Mouse (Mus musculus): Measurements from ENCODE around the gene Adgrl2. TPM values are rescaled to one million over a fixed set of nuclear protein-coding genes. Genes with fewer than 3 reads are reported as not detected.

Adgrl2 gene
- total and polyA plus RNA-seq, 3 experiments, result 0.34 to 6.6 (median 3.2) TPM

GRCm38 (mm10) chr3:148971893-148972596 is 18.3 kb downstream of the Adgrl2 start:
- Histone ChIP-seq H3K4me1 (ENCODE audit: control insufficient read depth in 1 of 2, insufficient read depth in 2 of 2) (no peaks in the 10 kb centered on the region), H3K79me2 (replicated peaks; ENCODE audit: control insufficient read depth, extremely low read depth, insufficient read depth, poor library complexity, severe bottlenecking) (no peaks in the 10 kb centered on the region), H3K4me3 (replicated peaks in 1 of 3; ENCODE audit: low read depth in 2 of 3, low read length in 2 of 3, poor library complexity in 1 of 3) (no peak overlapping the region), H3K27me3 (replicated peaks) (no peaks in the 10 kb centered on the region), H3K36me3 (replicated peaks in 1 of 2; ENCODE audit: control insufficient read depth in 1 of 2, insufficient read depth in 1 of 2, low read length in 1 of 2) (no peaks in the 10 kb centered on the region), H3K27ac (ENCODE audit: insufficient read depth, low read depth) (no peak overlapping the region), H3K4me2 (ENCODE audit: insufficient read depth, low read depth, poor library complexity, severe bottlenecking) (no peak overlapping the region), H3K9me3 (replicated peaks; ENCODE audit: low read length) (no peaks in the 10 kb centered on the region), H3K9ac (ENCODE audit: insufficient read depth, low read depth) (no peak overlapping the region)
- TF ChIP-seq MAX (IDR thresholded peaks at IDR 0.05; ENCODE audit: low read length) (no peak), KAT2A (IDR thresholded peaks at IDR 0.05; ENCODE audit: insufficient replicate concordance, low read length) (no peak), USF2 (conservative IDR thresholded peaks at IDR 0.05; ENCODE audit: low read depth, low read length) (no peak), MXI1 (IDR thresholded peaks at IDR 0.05; ENCODE audit: low read depth, low read length) (no peak), E2F4 (IDR thresholded peaks at IDR 0.05; ENCODE audit: insufficient replicate concordance, low read depth, low read length) (no peak), ZMIZ1 (IDR thresholded peaks at IDR 0.05; ENCODE audit: low read depth, low read length) (no peak), POLR2AphosphoS2 (IDR thresholded peaks at IDR 0.05; ENCODE audit: low read depth, low read length) (no peak), JUND (conservative IDR thresholded peaks at IDR 0.05; ENCODE audit: low read depth, low read length) (no peak), SIN3A (IDR thresholded peaks at IDR 0.05; ENCODE audit: low read length) (no peak), CHD2 (IDR thresholded peaks at IDR 0.05; ENCODE audit: low read length) (no peak), JUN (IDR thresholded peaks at IDR 0.05; ENCODE audit: insufficient read depth, low read depth, low read length) (no peak), NRF1 (IDR thresholded peaks at IDR 0.05; ENCODE audit: low read depth, low read length) (no peak), MAFK (IDR thresholded peaks at IDR 0.05; ENCODE audit: insufficient replicate concordance, low read length) (no peak), BHLHE40 (IDR thresholded peaks at IDR 0.05; ENCODE audit: low read depth, low read length) (no peak)
- in situ Hi-C loops (cut with MboI; ENCODE audit: low pct_ligation_motif_present, low pct_unique_long_range_greater_than_20kb, low sequenced_read_pairs) (no loop called here), dilution Hi-C loops (cut with MboI; ENCODE audit: extremely low pct_ligation_motif_present, extremely low pct_unique_long_range_greater_than_20kb, low sequenced_read_pairs) (no loop called here)
- no peak for DNase-seq (ENCODE audit: extremely low read depth)

- H3K9ac ChIP-seq (ENCODE audit: insufficient read depth, low read depth), result no peak overlapping the region
- no peaks in the 10 kb centered on the region for H3K27me3 ChIP-seq (replicated peaks)
- no peaks in the 10 kb centered on the region for H3K79me2 ChIP-seq (replicated peaks; ENCODE audit: control insufficient read depth, extremely low read depth, insufficient read depth, poor library complexity, severe bottlenecking)
- no peak for DNase-seq (ENCODE audit: extremely low read depth)
- no peak for TF ChIP-seq JUND (conservative IDR thresholded peaks at IDR 0.05; ENCODE audit: low read depth, low read length)
- TF ChIP-seq MAX (IDR thresholded peaks at IDR 0.05; ENCODE audit: low read length), result no peak
- TF ChIP-seq E2F4 (IDR thresholded peaks at IDR 0.05; ENCODE audit: insufficient replicate concordance, low read depth, low read length), result no peak
- no peak for TF ChIP-seq SMC3 (IDR thresholded peaks at IDR 0.05; ENCODE audit: low read depth, low read length)
- TF ChIP-seq ZKSCAN1 (IDR thresholded peaks at IDR 0.05; ENCODE audit: borderline replicate concordance, low read depth, low read length), result no peak
- no peak for TF ChIP-seq MAZ (IDR thresholded peaks at IDR 0.05; ENCODE audit: low read depth, low read length)
- TF ChIP-seq POLR2AphosphoS2 (IDR thresholded peaks at IDR 0.05; ENCODE audit: low read depth, low read length), result no peak
- no peak for TF ChIP-seq MAFK (IDR thresholded peaks at IDR 0.05; ENCODE audit: insufficient replicate concordance, low read length)
- TF ChIP-seq GABPA (IDR thresholded peaks at IDR 0.05; ENCODE audit: insufficient replicate concordance, low read depth, low read length), result no peak
- TF ChIP-seq MEF2A (IDR thresholded peaks at IDR 0.05; ENCODE audit: borderline replicate concordance, low read depth, low read length), result no peak
- no peak for TF ChIP-seq ETS1 (conservative IDR thresholded peaks at IDR 0.05; ENCODE audit: low read depth, low read length)
- no peak for TF ChIP-seq NRF1 (IDR thresholded peaks at IDR 0.05; ENCODE audit: low read depth, low read length)
- no peak for TF ChIP-seq CHD2 (IDR thresholded peaks at IDR 0.05; ENCODE audit: low read length)
- H3K36me3 ChIP-seq (replicated peaks in 1 of 2; ENCODE audit: control insufficient read depth in 1 of 2, insufficient read depth in 1 of 2, low read length in 1 of 2), result no peaks in the 10 kb centered on the region
- dilution Hi-C loops (cut with MboI; ENCODE audit: extremely low pct_ligation_motif_present, extremely low pct_unique_long_range_greater_than_20kb, low sequenced_read_pairs), result no loop called here
- in situ Hi-C loops (cut with MboI; ENCODE audit: low pct_ligation_motif_present, low pct_unique_long_range_greater_than_20kb, low sequenced_read_pairs), result no loop called here
- no peaks in the 10 kb centered on the region for H3K9me3 ChIP-seq (replicated peaks; ENCODE audit: low read length)
- H3K27ac ChIP-seq (ENCODE audit: insufficient read depth, low read depth), result no peak overlapping the region
- no peak overlapping the region for H3K4me3 ChIP-seq (replicated peaks in 1 of 3; ENCODE audit: low read depth in 2 of 3, low read length in 2 of 3, poor library complexity in 1 of 3)
- no peaks in the 10 kb centered on the region for H3K4me1 ChIP-seq (ENCODE audit: control insufficient read depth in 1 of 2, insufficient read depth in 2 of 2)
- H3K4me2 ChIP-seq (ENCODE audit: insufficient read depth, low read depth, poor library complexity, severe bottlenecking), result no peak overlapping the region
Observed at GRCm38 (mm10) chr3:148964991-148965605, 25.3 kb downstream of the Adgrl2 start.

Data from CH12.LX (cell line).